Mouse (Mus musculus) small intestine, adult 2 months (tissue): Measurements from ENCODE around the gene Gm45140.

Source experiments
- CTCF ChIP-seq: fragments of 200-500 bp; IDR thresholded peaks from 2 replicates; pipeline ENCODE4 v1.5.1; 2012; ENCODE audit warnings: low read depth, mild to moderate bottlenecking, control low read depth, inconsistent platforms, low read length, moderate library complexity, mixed read lengths; ENCODE audit not compliant: insufficient replicate concordance, insufficient read length; ENCODE audit errors: extremely low read depth
- POLR2A ChIP-seq: fragments of 200-500 bp; IDR thresholded peaks from 2 replicates; pipeline ENCODE4 v1.6.1; 2012; ENCODE audit warnings: low read depth, mild to moderate bottlenecking, control low read depth, inconsistent platforms, low read length, moderate library complexity

- TF ChIP-seq CTCF (no peak), POLR2A (no peak)
These were observed 49.0 kb downstream of the Gm45140 start for GRCm38 (mm10) chr6:87786621-87787020.
